Mouse (Mus musculus) liver, embryonic 11.5 days (tissue): ENCODE measurements around the gene Ldlrad3. TPM values are rescaled to one million over a fixed set of nuclear protein-coding genes. Genes with fewer than 3 reads are reported as not detected.

Source experiments
- ATAC-seq: fragments of 200-750 bp; cut with Nextera tagmentation; replicated peaks from 2 replicates; pipeline ENCODE4 v1.8.0; 2017; ENCODE audit warnings: moderate number of reproducible peaks, mild to moderate bottlenecking, moderate TSS enrichment, moderate library complexity; ENCODE audit not compliant: low FRiP score
- DNase-seq: peaks from one replicate; pipeline ENCODE4 v3.0.0-alpha.2; 2017; ENCODE audit warnings: low spot score
- H3K27ac ChIP-seq: fragments of 300-500 bp; sonication (generic); 2 replicates; pipeline ENCODE4 v1.5.1; 2014; ENCODE audit warnings: mild to moderate bottlenecking, low read depth, low read length, control low read depth
- H3K27me3 ChIP-seq: fragments of 300-500 bp; sonication (generic); replicated peaks from 2 replicates; pipeline ENCODE4 v1.6.1; 2014; ENCODE audit warnings: low read length, mixed read lengths; ENCODE audit not compliant: control insufficient read depth, insufficient read depth
- H3K36me3 ChIP-seq: fragments of 300-500 bp; sonication (generic); 2 replicates; pipeline ENCODE4 v1.6.1; 2014; ENCODE audit warnings: mild to moderate bottlenecking, low read length, moderate library complexity, mixed read lengths; ENCODE audit not compliant: control insufficient read depth, insufficient read depth
- H3K4me1 ChIP-seq: fragments of 300-500 bp; sonication (generic); replicated peaks from 2 replicates; pipeline ENCODE4 v1.6.1; 2014; ENCODE audit warnings: low read length, mixed read lengths; ENCODE audit not compliant: control insufficient read depth, insufficient read depth
- H3K4me2 ChIP-seq: fragments of 300-500 bp; sonication (generic); 2 replicates; pipeline ENCODE4 v1.6.1; 2014; ENCODE audit warnings: mild to moderate bottlenecking, control low read depth, moderate library complexity
- H3K4me3 ChIP-seq: fragments of 300-500 bp; sonication (generic); 2 replicates; pipeline ENCODE4 v1.5.1; 2014; ENCODE audit warnings: low read depth, low read length, control low read depth
- H3K9ac ChIP-seq: fragments of 300-500 bp; sonication (generic); 2 replicates; pipeline ENCODE4 v1.6.1; 2014; ENCODE audit warnings: low read depth, low read length, control low read depth
- H3K9me3 ChIP-seq: fragments of 300-500 bp; sonication (generic); 2 replicates; pipeline ENCODE4 v1.6.1; 2016; ENCODE audit warnings: low read length, inconsistent platforms, mixed read lengths; ENCODE audit not compliant: control insufficient read depth
- WGBS: fragments of 180-500 bp; shearing (Covaris S2); extraction: QIAGEN DNeasy Blood & Tissue Kit; methylation state at CpG from one replicate; pipeline ENCODE4 v1.1.7; 2014; 5-methylcytosine and 5-hydroxymethylcytosine counted together
- polyA plus RNA-seq: library from polyadenylated mRNA; unstranded; fragments of >200 nt; fragmentation: Nextera tagmentation; extraction: Ambion mirVana; gene quantifications from 2 replicates; pipeline ENCODE4 v1.2.1, GENCODE M21; 2014

Gene Ldlrad3
- polyA plus RNA-seq, 1 experiment from 2014 or later = 17.9 TPM

GRCm38 (mm10) chr2:101981964-101982498 is 204.2 kb downstream of the Ldlrad3 start:
- 81% methylated on average over 6 of the region's 6 CpGs for WGBS
- ATAC-seq = no peak

DNA sequence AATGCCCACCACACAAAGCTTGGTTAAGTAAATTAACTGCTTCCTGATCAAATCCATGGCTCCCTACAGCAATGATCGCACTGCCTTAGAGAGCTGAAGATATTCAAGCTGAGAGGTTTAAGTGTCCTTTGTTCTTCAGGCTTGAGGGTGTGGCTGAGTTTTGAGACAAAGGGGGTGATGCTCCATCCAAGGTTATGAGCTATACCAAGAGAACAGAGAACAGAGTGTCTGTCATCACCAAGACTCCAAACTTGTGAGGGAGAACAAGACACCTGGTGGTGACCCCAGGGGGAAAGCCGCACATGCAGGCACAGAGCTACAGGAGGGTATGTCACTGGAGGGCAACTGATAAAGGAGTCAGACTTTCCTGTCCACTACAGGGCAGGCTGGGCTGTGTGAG is 205.0 kb downstream of the Ldlrad3 start:
- ATAC-seq = no peak
- Histone ChIP-seq H3K36me3 (no peaks in the 10 kb centered on the region), H3K27me3 (no peaks in the 10 kb centered on the region), H3K9me3 (no peaks in the 10 kb centered on the region), H3K27ac (no peak overlapping the region), H3K4me1 (no peaks in the 10 kb centered on the region; the same call in 1 of the 2 replicates), H3K9ac (no peak overlapping the region), H3K4me2 (no peak overlapping the region), H3K4me3 (no peak overlapping the region)
- no peak for DNase-seq
- 87% methylated on average over 2 of the region's 2 CpGs for WGBS

More at GRCm38 (mm10) chr2:101981964-101982498, 204.2 kb downstream of the Ldlrad3 start:
- H3K36me3 ChIP-seq = no peaks in the 10 kb centered on the region
- DNase-seq = no peak
- no peaks in the 10 kb centered on the region for H3K27me3 ChIP-seq
- no peak overlapping the region for H3K9ac ChIP-seq
- H3K27ac ChIP-seq = no peak overlapping the region
- H3K4me1 ChIP-seq = no peaks in the 10 kb centered on the region; the same call in 1 of the 2 replicates
- H3K9me3 ChIP-seq = no peaks in the 10 kb centered on the region
- H3K4me2 ChIP-seq = no peak overlapping the region
- H3K4me3 ChIP-seq = no peak overlapping the region

DNA sequence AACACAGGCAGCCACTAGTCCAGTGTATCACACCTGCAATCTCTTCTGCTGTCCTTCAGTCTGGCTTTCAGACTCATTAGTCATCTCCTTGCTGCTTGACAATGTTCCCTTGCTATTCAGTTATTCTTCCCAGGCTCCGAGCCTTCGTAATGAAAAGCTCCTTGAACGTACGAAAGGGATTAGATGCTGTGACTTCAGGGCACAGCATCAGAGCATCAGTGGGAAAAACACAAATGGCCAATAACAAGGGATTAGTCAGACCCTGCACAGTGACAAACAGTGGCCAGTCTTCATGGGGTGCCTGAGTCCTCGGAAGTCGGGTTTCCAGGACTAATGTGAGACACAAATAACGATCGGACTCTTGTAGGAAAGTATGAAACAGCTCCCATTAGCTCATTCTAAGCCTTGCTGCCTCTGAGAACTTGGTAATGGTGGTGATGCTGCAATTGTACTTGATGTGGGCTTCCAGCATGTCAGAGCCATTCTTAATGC is 205.7 kb downstream of the Ldlrad3 start:
- no peak overlapping the region for H3K4me2 ChIP-seq
- H3K27me3 ChIP-seq = no peaks in the 10 kb centered on the region
- H3K36me3 ChIP-seq = 0 out of 2 replicates have a peak, but pooled peaks cover 2% of the 10 kb centered on the region
- 90% methylated on average over 8 of the region's 8 CpGs for WGBS
- H3K4me1 ChIP-seq = no peaks in the 10 kb centered on the region
- no peak overlapping the region for H3K9ac ChIP-seq
- DNase-seq (no peak), ATAC-seq (no peak)
- no peak overlapping the region for H3K27ac ChIP-seq
- no peaks in the 10 kb centered on the region for H3K9me3 ChIP-seq
- H3K4me3 ChIP-seq = no peak overlapping the region

- 56% methylated on average over 21 of the region's 21 CpGs for WGBS
- ATAC-seq (no peak), DNase-seq (no peak)
- Histone ChIP-seq H3K27ac (no peak overlapping the region), H3K9me3 (no peaks in the 10 kb centered on the region), H3K4me2 (no peak overlapping the region), H3K4me1 (no peaks in the 10 kb centered on the region), H3K4me3 (no peak overlapping the region), H3K9ac (no peak overlapping the region), H3K36me3 (0 out of 2 replicates have a peak, but pooled peaks cover 2% of the 10 kb centered on the region), H3K27me3 (no peaks in the 10 kb centered on the region)
Observed at GRCm38 (mm10) chr2:101978534-101979525, 207.4 kb downstream of the Ldlrad3 start.

DNA sequence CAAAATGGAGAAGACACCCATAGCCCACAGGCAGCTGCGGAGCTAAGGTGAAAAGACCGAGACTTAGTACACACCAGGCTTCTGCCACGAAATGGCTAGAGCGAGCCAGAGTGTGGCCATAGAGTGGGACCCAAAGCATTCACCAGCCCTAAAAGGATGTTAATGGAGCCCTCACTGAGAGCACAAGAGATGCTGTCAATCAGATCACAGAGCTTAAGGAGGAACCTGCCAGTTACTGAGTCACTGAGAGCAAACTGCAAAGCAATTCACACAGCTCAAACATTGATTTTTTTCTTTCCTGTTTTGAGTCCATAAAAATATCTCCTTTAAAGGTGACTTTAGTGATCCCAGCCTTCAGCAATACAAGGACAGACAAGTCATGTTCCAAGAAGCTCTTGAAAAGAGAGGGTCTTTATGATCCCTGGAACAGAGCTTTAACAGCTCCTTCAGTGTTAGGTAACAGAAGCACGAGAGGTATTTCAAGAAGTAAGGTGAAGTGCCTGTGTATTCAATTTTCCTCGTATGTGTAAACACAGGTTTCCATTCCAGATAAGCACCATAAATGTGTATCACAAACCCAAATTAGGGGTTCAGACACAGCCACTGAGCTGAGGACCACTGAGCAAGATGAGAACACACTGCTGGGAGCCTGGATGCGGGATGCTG is 209.7 kb downstream of the Ldlrad3 start:
- H3K9ac ChIP-seq = no peak overlapping the region
- no peak overlapping the region for H3K4me3 ChIP-seq
- 0 out of 2 replicates have a peak, but pooled peaks cover 2% of the 10 kb centered on the region for H3K36me3 ChIP-seq
- no peaks in the 10 kb centered on the region for H3K27me3 ChIP-seq
- WGBS = 84% methylated on average over 7 of the region's 7 CpGs
- no peak for ATAC-seq
- H3K4me1 ChIP-seq = no peaks in the 10 kb centered on the region
- no peak overlapping the region; the same call in 1 of the 2 replicates for H3K27ac ChIP-seq
- DNase-seq = no peak
- H3K9me3 ChIP-seq = no peaks in the 10 kb centered on the region
- no peak overlapping the region for H3K4me2 ChIP-seq

GRCm38 (mm10) chr2:101973810-101974209 is 212.4 kb downstream of the Ldlrad3 start:
- H3K9me3 ChIP-seq = no peaks in the 10 kb centered on the region
- 84% methylated on average over 3 of the region's 3 CpGs for WGBS
- DNase-seq = no peak
- no peak overlapping the region for H3K9ac ChIP-seq
- H3K36me3 ChIP-seq = 0 out of 2 replicates have a peak, but pooled peaks cover 2% of the 10 kb centered on the region
- H3K4me2 ChIP-seq = no peak overlapping the region
- H3K4me1 ChIP-seq = no peaks in the 10 kb centered on the region
- H3K4me3 ChIP-seq = no peak overlapping the region
- H3K27me3 ChIP-seq = no peaks in the 10 kb centered on the region
- no peak overlapping the region for H3K27ac ChIP-seq
- ATAC-seq = no peak

DNA sequence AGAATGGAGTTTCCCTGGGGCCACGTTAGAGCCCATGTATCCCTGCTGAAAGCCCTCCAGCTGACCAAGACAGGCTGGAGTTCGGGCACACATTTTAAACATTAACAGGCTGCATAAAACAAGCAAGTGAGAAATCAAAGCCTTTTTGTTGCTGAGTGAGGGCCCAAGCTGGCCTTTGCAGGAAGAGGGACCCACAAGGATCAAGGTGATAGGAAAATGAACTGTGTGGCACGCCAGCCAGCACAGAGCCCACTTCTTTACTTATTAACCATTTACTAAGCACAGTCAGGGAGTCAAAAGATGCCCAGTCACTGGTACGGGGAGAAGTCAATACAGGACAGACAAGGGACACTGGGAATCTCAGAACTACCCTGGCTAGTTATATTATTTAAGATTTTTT is 218.6 kb downstream of the Ldlrad3 start:
- WGBS = 62% methylated on average over 4 of the region's 4 CpGs
- Histone ChIP-seq H3K27me3 (no peaks in the 10 kb centered on the region), H3K27ac (peak overlapping the region; percentile 38; the same call in 1 of the 2 replicates), H3K9me3 (no peaks in the 10 kb centered on the region), H3K36me3 (no peaks in the 10 kb centered on the region), H3K4me1 (peaks cover 16% of the 10 kb centered on the region), H3K9ac (no peak overlapping the region), H3K4me3 (no peak overlapping the region), H3K4me2 (no peak overlapping the region)
- ATAC-seq (no peak), DNase-seq (no peak)

GRCm38 (mm10) chr2:101967152-101967551 is 219.0 kb downstream of the Ldlrad3 start:
- 0 out of 2 replicates have a peak overlapping the region, but pooled peaks have one; percentile 38 for H3K27ac ChIP-seq
- no peaks in the 10 kb centered on the region for H3K27me3 ChIP-seq
- H3K9me3 ChIP-seq = no peaks in the 10 kb centered on the region
- no peaks in the 10 kb centered on the region for H3K36me3 ChIP-seq
- no peak overlapping the region for H3K4me3 ChIP-seq
- H3K4me1 ChIP-seq = peaks cover 16% of the 10 kb centered on the region
- H3K4me2 ChIP-seq = no peak overlapping the region
- ATAC-seq (no peak), DNase-seq (no peak)
- 64% methylated on average over 7 of the region's 7 CpGs for WGBS
- H3K9ac ChIP-seq = no peak overlapping the region
